Mouse (Mus musculus) v-Abl transformed pro-B cells (cell line): ENCODE measurements around the gene Cbr4.

Experiments used
- in situ Hi-C, 2 experiments: fragments of 400-800 bp; cut with MboI; formaldehyde crosslinking; loops; one replicate each; pipeline ENCODE4 v1.15.1; 2025; ENCODE audit not compliant: unreplicated experiment in 2 of 2

Gene Cbr4

DNA sequence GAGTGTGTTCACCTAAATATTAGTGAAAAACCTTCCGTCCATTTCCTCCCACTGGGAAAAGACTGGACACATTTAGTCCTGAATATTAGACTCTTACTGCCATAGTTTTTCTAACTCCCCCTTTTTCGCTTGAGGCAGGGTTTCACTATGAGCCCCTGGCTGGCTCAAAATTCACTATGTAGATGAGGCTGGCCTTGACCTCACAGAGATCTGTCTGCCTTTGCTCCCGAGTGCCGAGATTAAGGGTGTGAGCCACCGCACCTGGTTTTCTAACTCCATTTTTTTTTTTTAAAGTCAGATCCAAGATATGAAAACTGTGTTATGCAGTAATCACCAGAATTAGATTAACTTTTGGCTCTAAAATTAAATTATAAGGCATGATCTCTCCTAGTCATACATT is 45.3 kb downstream of the Cbr4 start:
- in situ Hi-C loops = loop anchor here in 1 of 2 experiments (25.0 kb wide), 1 partner anchor 1021 kb away; the partner anchor contains the start of genes Aadat and Gm10283

DNA sequence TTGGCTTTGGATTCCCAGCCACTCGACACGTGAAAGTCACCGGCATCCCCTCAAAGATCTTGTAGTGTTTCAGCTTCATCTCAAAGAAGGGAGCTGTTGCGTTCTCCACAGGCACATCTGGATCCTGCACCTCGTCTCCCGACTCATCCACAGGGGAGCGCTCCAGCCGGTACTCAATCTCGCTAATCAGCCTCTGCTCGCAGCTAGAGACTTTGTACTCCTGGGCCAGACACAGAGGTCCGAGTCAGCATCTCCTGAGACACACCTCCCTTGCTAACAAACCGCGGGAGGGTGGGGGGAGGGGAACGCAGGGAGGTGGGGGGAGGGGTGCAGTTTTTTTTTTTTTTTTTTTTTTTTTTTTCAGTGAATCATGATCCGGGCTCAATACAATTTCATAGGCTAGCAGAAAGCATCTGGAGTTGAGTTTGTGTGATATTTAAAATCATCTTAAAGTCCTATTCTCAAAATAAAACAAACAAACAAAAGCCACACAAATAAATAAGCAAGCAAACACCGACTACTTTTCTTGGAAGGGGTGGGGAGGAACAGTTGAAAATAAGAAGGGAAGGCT is 45.9 kb downstream of the Cbr4 start:
- in situ Hi-C loops = loop anchor here in 1 of 2 experiments (25.0 kb wide), 1 partner anchor 1021 kb away; the partner anchor contains the start of genes Aadat and Gm10283

DNA sequence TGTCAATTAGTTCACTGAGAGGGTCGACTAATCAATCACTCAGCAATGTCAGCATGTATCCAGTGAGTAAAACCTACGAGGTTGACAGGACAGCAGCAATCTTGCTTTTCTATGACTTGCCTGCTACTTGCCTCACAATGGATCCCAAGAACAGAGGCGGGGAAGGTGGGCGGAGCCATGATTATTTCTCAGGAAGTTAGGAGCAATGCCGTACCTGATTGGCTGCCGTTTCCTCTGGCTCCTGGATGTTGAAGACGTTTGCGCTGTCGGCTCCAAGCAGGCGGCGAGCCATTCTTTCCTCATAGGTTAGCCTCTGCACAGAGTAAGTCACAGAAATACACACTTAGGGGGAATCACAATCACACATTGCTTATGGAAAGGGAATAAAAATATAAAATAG is 47.9 kb downstream of the Cbr4 start:
- in situ Hi-C loops = loop anchor here in 1 of 2 experiments (25.0 kb wide), 1 partner anchor 1023 kb away; the partner anchor contains the start of genes Aadat and Gm10283

DNA sequence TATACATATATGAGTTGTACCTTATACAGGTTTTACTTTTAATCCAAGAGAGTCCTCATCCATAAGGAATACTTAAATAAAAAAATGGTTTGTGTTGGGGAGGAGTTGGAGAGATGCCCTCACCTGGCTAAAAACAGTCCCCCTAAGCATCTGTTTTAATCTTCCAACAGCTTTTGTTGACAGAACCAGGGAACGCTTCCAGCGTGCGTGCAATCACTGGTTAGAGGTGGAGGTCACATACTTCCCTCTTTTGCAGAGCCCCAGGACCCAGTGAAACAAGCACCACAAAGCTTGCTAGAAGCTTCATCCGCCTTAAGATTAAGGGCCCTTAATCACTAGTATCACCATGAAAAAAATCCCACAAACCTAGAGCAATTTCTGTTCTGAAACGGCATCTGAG is 49.9 kb downstream of the Cbr4 start:
- in situ Hi-C loops = loop anchor here in 1 of 2 experiments (25.0 kb wide), 1 partner anchor 1025 kb away; the partner anchor contains the start of genes Aadat and Gm10283

DNA sequence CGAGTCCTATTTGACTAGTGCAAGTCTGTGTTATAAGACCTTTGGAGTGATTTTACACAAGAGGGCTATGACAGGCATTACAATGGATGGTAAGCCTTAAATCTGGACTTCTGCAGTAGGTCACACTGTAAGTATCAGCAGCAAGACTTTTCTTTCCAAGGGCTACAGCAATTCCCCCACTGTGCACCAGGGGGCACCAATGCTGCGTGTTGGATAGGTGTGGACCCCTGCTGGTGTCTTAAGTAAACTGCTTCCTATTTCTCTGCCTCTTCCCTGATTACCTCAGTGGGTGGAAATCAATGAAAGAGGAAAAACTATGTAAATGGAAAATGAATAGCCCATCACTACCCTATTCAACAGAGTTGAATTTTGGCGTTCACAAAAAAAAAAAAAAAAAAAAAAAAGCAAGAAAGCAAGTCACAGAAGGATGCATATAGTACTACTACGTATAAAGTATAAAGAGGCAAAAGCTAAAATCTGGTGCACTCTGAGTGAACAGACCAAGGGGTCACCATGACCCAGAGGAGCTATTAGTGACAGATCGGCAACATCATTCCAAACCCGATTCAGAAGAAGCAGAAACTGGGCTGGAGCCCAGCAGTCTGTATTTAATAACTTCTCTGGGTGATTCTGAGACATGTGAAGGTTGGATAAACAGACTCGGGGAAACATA is 52.4 kb downstream of the Cbr4 start:
- in situ Hi-C loops = loop anchor here in 1 of 2 experiments (5.0 to 25.0 kb wide), 2 partner anchors 332 to 1028 kb away; partner anchors contain the start of genes Aadat and Gm10283

DNA sequence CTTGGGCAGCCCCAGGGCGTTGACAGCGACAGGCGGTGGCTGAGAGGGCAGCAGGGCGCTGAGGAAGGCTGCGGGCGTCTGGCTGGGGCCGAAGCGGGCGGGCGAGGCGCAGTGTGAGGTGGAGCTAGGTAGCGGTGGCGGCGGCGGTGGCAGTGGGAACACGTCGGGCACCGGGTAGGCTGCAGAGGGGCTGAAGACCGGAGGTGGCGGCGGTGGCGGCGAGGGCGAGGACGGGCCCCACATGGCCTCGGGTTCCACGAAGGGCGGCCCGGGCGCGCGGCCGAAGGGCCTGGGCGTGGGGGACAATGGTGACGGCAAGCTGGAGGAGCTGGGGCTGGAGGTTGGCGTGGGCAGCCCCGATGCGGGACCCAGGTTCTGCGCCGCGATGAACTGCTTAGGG is 62.1 kb downstream of the Cbr4 start:
- in situ Hi-C loops = loop anchor here in 1 of 2 experiments (25.0 kb wide), 1 partner anchor 1037 kb away; the partner anchor contains the start of genes Aadat and Gm10283

DNA sequence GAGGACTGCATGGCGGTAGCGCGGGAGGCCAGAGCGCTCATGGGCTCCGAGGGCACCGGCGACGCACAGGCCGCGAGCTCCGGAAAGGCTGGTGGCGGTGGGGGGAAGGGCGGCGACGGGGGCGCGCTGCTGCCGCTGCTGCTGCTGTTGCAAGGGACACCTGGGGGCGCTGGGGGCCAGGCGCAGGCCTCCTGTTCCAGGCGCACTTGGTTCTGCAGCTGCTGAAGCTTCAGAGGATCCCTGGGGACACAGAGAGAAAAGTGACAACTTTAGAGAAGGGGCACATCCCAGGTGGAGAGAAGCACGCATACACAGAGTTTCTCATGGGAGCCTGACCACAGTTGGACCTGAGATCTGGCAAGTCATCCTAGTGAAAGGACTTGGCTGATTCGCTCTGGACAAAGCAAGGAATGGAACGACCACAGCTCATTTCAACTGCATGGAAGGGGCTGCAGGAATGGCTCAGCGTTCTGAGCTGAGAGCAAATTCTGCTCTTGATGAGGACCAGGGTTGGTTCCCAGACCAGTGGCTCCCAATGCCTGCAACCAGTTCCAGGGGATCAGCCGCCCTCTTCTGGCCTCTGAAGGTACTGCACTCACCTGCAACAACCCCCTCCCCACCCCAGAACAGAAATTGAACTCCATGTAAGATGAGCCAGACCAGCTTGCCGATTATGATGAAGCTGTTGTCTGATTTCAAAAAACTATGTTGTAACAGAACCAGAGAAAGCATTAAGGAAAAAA is 62.6 kb downstream of the Cbr4 start:
- in situ Hi-C loops = no loop called here

DNA sequence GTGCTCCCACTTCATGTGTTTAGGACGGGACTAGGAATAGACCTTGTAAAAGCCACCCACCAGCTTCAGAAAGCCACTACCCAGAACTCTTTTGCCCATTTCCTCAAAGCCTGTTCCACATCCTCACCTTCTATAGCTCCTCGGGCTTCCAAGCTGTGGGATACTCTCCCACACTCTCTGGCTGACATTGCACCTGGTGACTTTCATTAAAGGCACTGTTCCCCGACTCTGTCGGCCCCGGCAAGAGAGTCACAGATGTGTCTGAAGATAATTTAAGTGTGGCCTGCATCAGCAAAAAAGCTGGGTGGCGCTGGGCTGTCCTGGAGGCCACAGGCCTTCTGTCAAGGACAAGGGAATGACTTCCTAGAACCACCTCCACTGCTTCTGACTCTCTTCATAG is 64.7 kb downstream of the Cbr4 start:
- in situ Hi-C loops = no loop called here

DNA sequence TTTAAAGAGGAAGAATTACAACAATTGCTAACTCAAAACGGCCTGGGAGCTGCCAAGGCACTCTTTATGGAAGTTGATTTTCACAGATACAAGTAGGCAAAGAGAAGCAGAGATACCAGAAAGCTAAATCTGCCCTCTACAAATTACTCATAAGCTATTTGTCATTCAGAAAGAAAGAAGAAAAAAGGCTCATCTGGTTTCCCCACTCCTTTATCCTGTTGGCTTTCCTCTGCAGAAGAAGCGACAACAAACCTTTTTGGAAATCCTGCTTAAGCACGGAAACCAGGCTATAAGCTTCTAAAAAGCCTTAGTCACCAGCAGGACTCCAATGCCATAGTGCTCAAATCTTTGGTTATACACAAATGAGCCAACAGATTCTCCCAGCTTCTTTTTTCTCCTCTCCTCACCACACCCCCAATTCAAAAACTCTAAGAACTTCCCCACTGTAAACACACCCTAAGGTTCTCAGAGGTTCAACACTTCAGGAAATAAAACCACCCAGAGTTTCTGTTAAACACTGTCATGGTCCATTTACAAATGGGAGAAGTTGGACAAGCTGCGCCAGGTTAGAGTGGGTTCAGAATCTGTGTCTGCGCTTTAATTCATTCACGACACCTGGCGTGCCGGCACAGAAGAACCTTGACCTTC is 65.3 kb downstream of the Cbr4 start:
- in situ Hi-C loops = no loop called here

DNA sequence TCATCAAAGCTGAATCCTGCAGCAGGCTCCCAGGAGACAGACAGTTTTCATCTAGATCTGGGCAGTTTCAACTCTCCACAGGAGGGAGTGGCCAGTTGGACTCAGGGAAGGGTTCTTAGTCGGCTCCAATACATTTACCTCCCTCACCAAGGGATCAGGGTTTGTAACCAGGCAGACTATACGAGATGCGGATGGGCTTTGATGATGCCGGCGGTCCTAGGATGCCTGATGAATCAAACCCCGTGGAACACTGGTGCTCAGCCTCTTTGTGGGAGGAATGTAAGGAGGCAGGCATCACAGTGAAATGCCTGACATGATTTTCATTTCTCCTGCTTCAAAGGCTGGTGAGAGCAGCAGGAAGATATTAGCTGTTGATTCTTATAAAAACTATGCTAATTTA is 67.8 kb downstream of the Cbr4 start:
- in situ Hi-C loops = no loop called here

DNA sequence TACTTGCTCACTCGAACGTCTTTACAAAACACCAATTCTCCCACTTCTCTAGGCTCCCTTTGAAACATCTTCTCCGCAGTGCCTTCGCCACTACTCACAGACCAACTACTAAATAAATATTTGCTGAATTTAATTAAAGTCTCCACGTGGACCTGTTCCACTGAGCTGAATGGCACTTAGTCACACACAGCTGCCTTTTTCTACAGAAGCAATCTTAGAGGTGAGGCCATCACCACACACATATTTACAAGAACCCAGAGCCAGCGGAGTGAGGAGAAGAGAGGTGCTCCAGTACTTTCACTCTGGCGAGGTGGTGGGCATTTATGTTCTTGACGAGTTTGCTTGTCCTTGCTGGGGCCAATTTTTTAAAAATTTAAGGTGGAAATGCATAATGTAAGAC is 68.7 kb downstream of the Cbr4 start:
- in situ Hi-C loops = no loop called here
